Mouse (Mus musculus) adrenal gland, postnatal 0 days (tissue): Measurements from ENCODE around the gene 4933406M09Rik. TPM values are rescaled to one million over a fixed set of nuclear protein-coding genes. Genes with fewer than 3 reads are reported as not detected.

ENCODE experiments used
- polyA plus RNA-seq: library from polyadenylated mRNA; unstranded; fragments of >200 nt; fragmentation: Nextera tagmentation; extraction: Ambion mirVana; gene quantifications from 2 replicates; pipeline ENCODE4 v1.2.1, GENCODE M21; 2015

The 4933406M09Rik gene
- not detected in 2 replicates for polyA plus RNA-seq

GRCm38 (mm10) chr1:134385666-134386065 lies at the start of gene 4933406M09Rik:
Gene 4933406M09Rik, plus strand, starts transcription at chr1:134385940.

GRCm38 (mm10) chr1:134361857-134362212 lies 23.9 kb upstream of the 4933406M09Rik start, which contains the start of gene Tmem183a:
Gene Tmem183a, minus strand, starts transcription at chr1:134361979.

DNA sequence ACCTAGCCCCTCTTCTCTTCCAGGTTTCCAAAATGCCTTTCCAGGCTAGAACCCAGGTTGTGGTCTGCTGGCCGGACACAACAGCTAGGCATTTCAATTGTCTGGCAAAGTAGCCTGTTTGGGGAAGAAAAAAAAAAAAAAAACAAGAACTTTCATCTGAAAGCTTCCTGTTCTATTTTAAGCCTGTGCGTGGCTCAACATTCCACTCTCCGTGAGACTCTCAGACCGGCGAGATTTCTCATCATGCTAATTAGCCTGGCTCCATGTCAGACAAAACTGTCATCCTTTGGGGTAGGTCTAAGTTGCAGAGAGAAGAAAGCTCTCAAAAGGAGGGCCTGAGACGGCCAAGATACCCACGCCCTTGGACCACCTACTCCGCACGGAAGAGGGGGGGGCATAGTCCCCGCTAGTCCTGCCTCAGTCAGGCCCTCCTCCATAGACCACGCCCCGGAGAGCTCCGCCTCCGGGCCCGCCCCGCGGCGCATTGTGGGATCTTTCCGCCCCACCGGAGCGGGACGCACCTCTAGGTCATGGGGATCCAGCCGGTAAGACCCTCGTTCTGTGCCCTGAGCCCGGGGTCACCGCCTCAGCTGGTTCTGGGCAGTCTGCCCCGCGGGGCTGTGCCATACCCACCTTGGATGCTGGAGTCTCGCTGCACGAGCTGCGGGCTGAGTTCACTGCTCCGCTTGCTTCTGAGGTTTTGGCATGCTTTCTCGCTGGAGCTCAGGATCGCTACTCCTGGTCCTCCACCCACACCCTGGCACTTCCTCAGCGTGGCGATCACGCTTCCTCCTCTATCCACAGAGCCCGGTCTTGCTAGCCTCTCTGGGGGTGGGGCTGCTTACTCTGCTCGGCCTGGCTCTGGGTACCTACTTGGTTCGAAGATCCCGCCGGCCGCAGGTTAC lies 20.0 kb downstream of the 4933406M09Rik start, which contains the start of gene Cyb5r1:
Gene Cyb5r1, plus strand, starts transcription at position 51 of the 905 bp plus-strand sequence.

DNA sequence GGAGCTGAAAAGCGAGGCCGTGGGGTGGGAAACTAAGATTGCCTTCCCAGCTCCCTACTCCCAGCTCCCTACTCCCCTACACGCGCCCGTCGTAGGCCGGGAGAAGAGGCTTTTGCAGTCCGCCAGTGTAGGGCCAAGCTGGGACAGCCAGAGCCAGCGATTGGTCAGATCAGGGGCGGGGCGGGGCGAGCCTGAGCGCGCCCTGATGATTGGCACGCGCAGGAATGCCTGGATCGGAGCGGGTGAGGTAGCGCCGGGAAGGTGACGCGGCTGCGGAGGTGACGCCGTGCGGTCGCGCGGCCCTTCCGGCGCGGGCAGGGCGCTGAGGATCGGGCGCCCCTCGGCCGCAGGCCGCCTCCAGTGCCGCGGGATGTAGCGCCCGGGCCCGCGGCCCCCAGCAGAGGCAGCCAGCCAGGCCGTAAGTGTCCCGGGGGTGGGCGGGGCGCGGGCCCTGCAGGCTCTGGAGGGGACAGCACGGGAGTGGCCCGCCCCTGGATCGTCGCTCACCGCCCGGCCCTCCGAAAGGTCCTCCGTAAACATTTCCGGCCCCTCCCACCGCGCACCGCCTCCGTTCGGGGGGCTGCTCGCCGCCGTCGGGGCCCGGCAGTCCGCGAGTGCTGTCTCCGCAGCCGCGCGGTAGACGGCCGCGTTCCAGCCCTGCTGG lies 29.6 kb downstream of the 4933406M09Rik start, which contains the start of gene Adipor1:
Gene Adipor1, plus strand, starts transcription at position 211 of the 664 bp plus-strand sequence.

Other genes starting within 250 kb of the 4933406M09Rik start
- 3.4 and 3.5 TPM in 2 replicates for gene Chil1, start 203.8 kb upstream of the 4933406M09Rik start, polyA plus RNA-seq
- 0.38 and 0.39 TPM in 2 replicates for gene Mybph, start 192.5 kb upstream of the 4933406M09Rik start, polyA plus RNA-seq
- 22.8 and 68.6 TPM in 2 replicates for gene Adora1, start 150.5 kb upstream of the 4933406M09Rik start, polyA plus RNA-seq
- 0.24 and 0.84 TPM in 2 replicates for gene Myog, start 96.0 kb upstream of the 4933406M09Rik start, polyA plus RNA-seq
- gene Ppfia4, start 53.0 kb upstream of the 4933406M09Rik start, polyA plus RNA-seq, result 0.91 and 2.3 TPM in 2 replicates
- gene Tmem183a, start 24.0 kb upstream of the 4933406M09Rik start, polyA plus RNA-seq, result 33.5 and 36.1 TPM in 2 replicates
- 18.1 and 27.8 TPM in 2 replicates for gene Cyb5r1, start 19.6 kb downstream of the 4933406M09Rik start, polyA plus RNA-seq
- 94.9 and 131 TPM in 2 replicates for gene Adipor1, start 29.4 kb downstream of the 4933406M09Rik start, polyA plus RNA-seq
- 11.7 and 17.8 TPM in 2 replicates for gene Klhl12, start 69.6 kb downstream of the 4933406M09Rik start, polyA plus RNA-seq
- 28.2 and 39.4 TPM in 2 replicates for gene Rabif, start 108.7 kb downstream of the 4933406M09Rik start, polyA plus RNA-seq
- not detected in 2 replicates for gene Mgat4e, start 163.7 kb downstream of the 4933406M09Rik start, polyA plus RNA-seq
- gene Kdm5b, start 174.2 kb downstream of the 4933406M09Rik start, polyA plus RNA-seq, result 27.8 and 31.7 TPM in 2 replicates